Mouse (Mus musculus): Measurements from ENCODE around the gene Ddx39.

DNA sequence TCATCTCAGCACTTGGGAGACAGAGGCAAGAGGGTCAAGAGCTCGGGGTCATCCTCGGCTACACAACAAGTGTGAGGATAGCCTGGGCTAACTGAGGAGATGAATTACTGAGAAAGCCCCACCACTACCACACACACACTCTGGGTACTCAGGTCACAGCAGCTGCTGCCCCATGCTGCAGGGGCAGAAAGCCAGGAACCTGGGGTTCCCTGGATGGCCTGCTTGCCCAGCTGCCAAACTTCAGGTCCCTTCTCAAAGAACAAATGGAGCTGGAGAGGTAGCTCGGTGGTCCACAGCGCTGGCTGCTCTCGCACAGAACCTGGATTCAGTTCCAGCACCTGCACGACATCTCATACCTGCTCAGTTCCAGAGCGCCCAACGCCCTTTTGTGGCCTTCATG lies 49.1 kb downstream of the Ddx39 start:
- TF ChIP-seq POLR2AphosphoS5 (IDR thresholded peaks at IDR 0.05; ENCODE audit: borderline replicate concordance, low read depth, low read length) (no peak), TCF12 (IDR thresholded peaks at IDR 0.05; ENCODE audit: low read depth, low read length) (no peak), NELFE (IDR thresholded peaks at IDR 0.05; ENCODE audit: low read depth, low read length) (no peak), UBTF (IDR thresholded peaks at IDR 0.05; ENCODE audit: borderline replicate concordance, insufficient read depth, low read depth, low read length) (no peak), E2F4 (IDR thresholded peaks at IDR 0.05; ENCODE audit: borderline replicate concordance, low read depth, low read length) (no peak)
